Comparison of ENCODE assay signal across 9 mouse cellular contexts in genomic region chr5:114413067-114413735, GRCm38 (mm10). TPM values are rescaled to one million over a fixed set of nuclear protein-coding genes. Genes with fewer than 3 reads are reported as not detected.
DNase-seq lines count a peak whose midpoint lies in the region; ATAC-seq lines count a peak whose summit lies in the region.
"Had no signal": no experiment of that assay in that cellular context is flagged by ENCODE, and none has a peak within 500 bp of the region (broad histone marks: within the 10 kb centered on the region; RNA-seq: fewer than 3 reads in every experiment).

No protein-coding gene starts in this region.

- no peak overlapping the region for H3K4me2 ChIP-seq in embryonic facial prominence, embryonic 13.5 days

- no peak overlapping the region for H3K27ac ChIP-seq in embryonic facial prominence, embryonic 13.5 days
- no peak overlapping the region for H3K27ac ChIP-seq in embryonic facial prominence, embryonic 10.5 days (replicated peaks)

- no peak for DNase-seq in embryonic facial prominence, embryonic 10.5 days (ENCODE audit: low spot score)
- DNase-seq in heart, adult 18-20 months = peak; percentile 56 to 72
- peak; percentile 71 for DNase-seq in kidney, adult 9 months
- DNase-seq in lung, postnatal 10 days = peak; percentile 81
- no peak for DNase-seq in thymus, adult 18-20 months
- DNase-seq in cerebellum, postnatal 4 days (ENCODE audit: low spot score in 2 of 2) = no peak
- no peak for DNase-seq in frontal cortex, adult 2 months (ENCODE audit: extremely low spot score in 1 of 2, low spot score in 1 of 2)

- H3K9ac ChIP-seq in embryonic facial prominence, embryonic 13.5 days = 0 out of 2 replicates have a peak overlapping the region, but pooled peaks have one; percentile 11

- no peak overlapping the region for H3K4me3 ChIP-seq in embryonic facial prominence, embryonic 13.5 days
- H3K4me3 ChIP-seq in embryonic facial prominence, embryonic 10.5 days = no peak overlapping the region
- H3K4me3 ChIP-seq: megakaryocyte, embryonic 14.5 days had no signal

- ATAC-seq in embryonic facial prominence, embryonic 13.5 days (ENCODE audit: insufficient number of reproducible peaks, insufficient read depth, low FRiP score, low TSS enrichment, low read depth) = no peak

- no peaks in the 10 kb centered on the region for H3K27me3 ChIP-seq in embryonic facial prominence, embryonic 13.5 days
- H3K27me3 ChIP-seq in embryonic facial prominence, embryonic 10.5 days (replicated peaks; ENCODE audit: low read depth, poor library complexity, severe bottlenecking) = no peaks in the 10 kb centered on the region
- H3K27me3 ChIP-seq: megakaryocyte, embryonic 14.5 days had no signal

- 68% methylated on average over 16 of the region's 16 CpGs for WGBS in embryonic facial prominence, embryonic 13.5 days
- 67% methylated on average over 16 of the region's 16 CpGs for WGBS in embryonic facial prominence, embryonic 10.5 days

- H3K4me1 ChIP-seq in embryonic facial prominence, embryonic 13.5 days = no peaks in the 10 kb centered on the region; the same call in 1 of the 2 replicates
- peaks cover 7% of the 10 kb centered on the region; the same call in 1 of the 2 replicates for H3K4me1 ChIP-seq in embryonic facial prominence, embryonic 10.5 days

- no peaks in the 10 kb centered on the region for H3K9me3 ChIP-seq in embryonic facial prominence, embryonic 13.5 days
- no peaks in the 10 kb centered on the region for H3K9me3 ChIP-seq in embryonic facial prominence, embryonic 10.5 days
- H3K9me3 ChIP-seq: megakaryocyte, embryonic 14.5 days had no signal

- H3K36me3 ChIP-seq in embryonic facial prominence, embryonic 13.5 days = peaks cover 99% of the 10 kb centered on the region
- H3K36me3 ChIP-seq in embryonic facial prominence, embryonic 10.5 days (replicated peaks) = peaks cover 100% of the 10 kb centered on the region

RNA-seq across cellular contexts. Expression of gene Mmab, which starts 30.7 kb away (rescaled TPM):
- 32.1 and 33.1 TPM in 2 replicates for polyA plus RNA-seq in embryonic facial prominence, embryonic 13.5 days (2015; fragmentation: Nextera tagmentation; extraction: Ambion mirVana)
- polyA plus RNA-seq in embryonic facial prominence, embryonic 10.5 days (2016; fragmentation: Nextera tagmentation; extraction: Ambion mirVana) = 33.2 and 34.4 TPM in 2 replicates
- total RNA-seq in heart, adult 18-20 months (2021) = 10 to 100 TPM; 22.3 to 26.3 TPM
- polyA plus RNA-seq in frontal cortex, adult 2 months (2012; rRNA removed) = 31.1 and 31.4 TPM in 2 replicates

RNA-seq across cellular contexts. Expression of gene Mvk, which starts 30.9 kb away (rescaled TPM):
- 42.4 and 49.0 TPM in 2 replicates for polyA plus RNA-seq in embryonic facial prominence, embryonic 13.5 days (2015; fragmentation: Nextera tagmentation; extraction: Ambion mirVana)
- polyA plus RNA-seq in embryonic facial prominence, embryonic 10.5 days (2016; fragmentation: Nextera tagmentation; extraction: Ambion mirVana) = 54.9 and 55.0 TPM in 2 replicates
- 1 to 10 TPM; 9.2 TPM for total RNA-seq in heart, adult 18-20 months (2021)
- 35.8 and 38.1 TPM in 2 replicates for polyA plus RNA-seq in frontal cortex, adult 2 months (2012; rRNA removed)

RNA-seq across cellular contexts. Expression of gene Ube3b, which starts 32.8 kb away (rescaled TPM):
- polyA plus RNA-seq in embryonic facial prominence, embryonic 13.5 days (2015; fragmentation: Nextera tagmentation; extraction: Ambion mirVana) = 41.4 and 43.4 TPM in 2 replicates
- 54.3 and 54.8 TPM in 2 replicates for polyA plus RNA-seq in embryonic facial prominence, embryonic 10.5 days (2016; fragmentation: Nextera tagmentation; extraction: Ambion mirVana)
- total RNA-seq in heart, adult 18-20 months (2021) = 10 to 100 TPM; 98.2 to 98.3 TPM
- 80.8 and 85.5 TPM in 2 replicates for polyA plus RNA-seq in frontal cortex, adult 2 months (2012; rRNA removed)

RNA-seq across cellular contexts. Expression of gene Kctd10, which starts 32.9 kb away (rescaled TPM):
- polyA plus RNA-seq in embryonic facial prominence, embryonic 13.5 days (2015; fragmentation: Nextera tagmentation; extraction: Ambion mirVana) = 108 and 110 TPM in 2 replicates
- polyA plus RNA-seq in embryonic facial prominence, embryonic 10.5 days (2016; fragmentation: Nextera tagmentation; extraction: Ambion mirVana) = 112 and 116 TPM in 2 replicates
- 10 to 100 TPM; 49.1 to 51.0 TPM for total RNA-seq in heart, adult 18-20 months (2021)
- polyA plus RNA-seq in frontal cortex, adult 2 months (2012; rRNA removed) = 56.8 and 57.4 TPM in 2 replicates

Comparison
In these comparisons a context has a peak if more than half of its experiments do, and no peak if none do; other contexts are left out.
1. DNase-seq: peak in heart, adult 18-20 months (2 of 2), kidney, adult 9 months (single experiment) and lung, postnatal 10 days (single experiment); none in embryonic facial prominence, embryonic 10.5 days (single experiment), thymus, adult 18-20 months (0 of 2), cerebellum, postnatal 4 days (0 of 2) and frontal cortex, adult 2 months (0 of 2).